Mouse (Mus musculus): ENCODE measurements at regions not wholly inside any gene's neighbourhood (a gene's known extent, or its start where the extent isn't known, plus 50 kb on each side); places are given as distances from the start of the nearest gene placed in this dataset.

DNA sequence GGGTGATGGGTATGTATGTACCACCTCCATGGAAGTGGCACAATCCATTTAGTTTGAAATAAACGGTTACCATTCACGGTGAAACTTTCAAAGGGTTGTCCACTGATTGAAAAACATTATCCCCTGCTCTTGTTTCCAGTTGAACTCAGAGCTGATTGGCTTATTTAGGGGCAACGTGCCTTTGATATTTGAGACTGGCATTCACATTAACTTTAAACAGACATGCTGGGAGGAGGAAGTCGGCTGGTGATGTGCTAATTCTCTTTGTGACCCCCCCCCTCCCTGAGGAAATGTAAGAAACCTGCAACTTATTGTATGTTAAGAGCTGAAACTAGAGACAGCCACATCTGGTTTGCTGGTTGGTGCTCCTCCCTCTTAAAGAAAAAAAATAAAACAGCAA lies 219.7 kb upstream of the Lrtm1 start:
- no peaks in the 10 kb centered on the region for H3K4me1 ChIP-seq (ENCODE audit: control insufficient read depth, insufficient read depth, low read length)
- H3K36me3 ChIP-seq (ENCODE audit: control insufficient read depth, insufficient read depth, low read length), result no peaks in the 10 kb centered on the region
- TF ChIP-seq CTCF (conservative IDR thresholded peaks at IDR 0.05; ENCODE audit: insufficient read depth, insufficient read length, low read depth, low read length) (no peak), POLR2A (IDR thresholded peaks at IDR 0.05; ENCODE audit: low read depth, low read length) (no peak)
- H3K27ac ChIP-seq (ENCODE audit: insufficient read depth, low read depth, low read length), result no peak overlapping the region
- H3K4me3 ChIP-seq (ENCODE audit: insufficient read depth, low read depth, low read length), result no peak overlapping the region
- no peak for DNase-seq
- WGBS, result 4% methylated on average over 4 of the region's 4 CpGs
- H3K27me3 ChIP-seq (replicated peaks; ENCODE audit: control insufficient read depth, insufficient read depth, low read length), result no peaks in the 10 kb centered on the region

DNA sequence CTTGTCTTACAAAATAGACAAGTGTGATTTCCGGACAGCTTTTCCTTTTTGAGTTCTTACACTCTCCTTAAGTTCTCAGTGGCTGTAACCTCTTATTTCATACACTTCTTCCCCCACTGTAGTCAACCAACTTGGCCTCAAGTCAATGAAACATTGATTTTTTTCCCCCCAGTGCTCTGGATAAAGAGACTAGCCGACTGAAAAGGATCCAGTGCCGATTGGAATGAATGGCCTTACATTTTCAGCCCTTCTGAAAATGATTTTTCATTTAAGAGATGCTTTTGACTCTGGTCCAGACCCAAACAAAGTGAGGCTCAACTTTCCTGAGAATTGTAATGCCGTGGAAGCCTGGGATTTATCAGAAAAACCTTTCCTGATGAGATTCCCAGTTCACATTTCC lies 216.3 kb upstream of the Lrtm1 start:
- WGBS, result 70% methylated on average over 4 of the region's 4 CpGs
- H3K27me3 ChIP-seq (replicated peaks; ENCODE audit: control insufficient read depth, insufficient read depth, low read length), result no peaks in the 10 kb centered on the region
- H3K27ac ChIP-seq (ENCODE audit: insufficient read depth, low read depth, low read length), result no peak overlapping the region
- no peak for TF ChIP-seq CTCF (conservative IDR thresholded peaks at IDR 0.05; ENCODE audit: insufficient read depth, insufficient read length, low read depth, low read length)
- no peak for TF ChIP-seq POLR2A (IDR thresholded peaks at IDR 0.05; ENCODE audit: low read depth, low read length)
- no peaks in the 10 kb centered on the region for H3K4me1 ChIP-seq (ENCODE audit: control insufficient read depth, insufficient read depth, low read length)
- H3K4me3 ChIP-seq (ENCODE audit: insufficient read depth, low read depth, low read length), result no peak overlapping the region
- DNase-seq, result no peak
- H3K36me3 ChIP-seq (ENCODE audit: control insufficient read depth, insufficient read depth, low read length), result no peaks in the 10 kb centered on the region

DNA sequence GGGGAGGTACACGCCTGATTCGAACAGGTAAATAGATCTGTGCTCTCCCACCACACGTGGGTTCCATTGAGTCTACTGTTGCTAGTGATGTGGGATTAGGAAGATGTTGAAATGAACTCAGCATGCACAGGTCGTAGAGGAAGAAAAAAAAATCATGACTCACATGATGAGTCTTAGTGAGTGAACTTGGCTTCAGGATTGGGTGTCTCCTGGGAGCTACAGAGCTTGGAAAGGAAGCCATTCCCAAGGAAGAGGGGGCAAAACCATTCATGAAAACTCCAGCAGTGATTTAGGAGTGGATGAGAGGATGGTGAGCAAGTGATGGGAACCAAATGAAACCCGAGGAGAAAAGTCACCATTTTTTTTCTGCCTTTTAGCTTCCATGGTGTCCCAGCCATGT lies 215.9 kb upstream of the Lrtm1 start:
- no peak for DNase-seq
- TF ChIP-seq CTCF (conservative IDR thresholded peaks at IDR 0.05; ENCODE audit: insufficient read depth, insufficient read length, low read depth, low read length) (no peak), POLR2A (IDR thresholded peaks at IDR 0.05; ENCODE audit: low read depth, low read length) (no peak)
- Histone ChIP-seq H3K4me1 (ENCODE audit: control insufficient read depth, insufficient read depth, low read length) (no peaks in the 10 kb centered on the region), H3K27me3 (replicated peaks; ENCODE audit: control insufficient read depth, insufficient read depth, low read length) (no peaks in the 10 kb centered on the region), H3K27ac (ENCODE audit: insufficient read depth, low read depth, low read length) (no peak overlapping the region), H3K36me3 (ENCODE audit: control insufficient read depth, insufficient read depth, low read length) (no peaks in the 10 kb centered on the region), H3K4me3 (ENCODE audit: insufficient read depth, low read depth, low read length) (no peak overlapping the region)
- WGBS, result 85% methylated on average over 5 of the region's 5 CpGs

DNA sequence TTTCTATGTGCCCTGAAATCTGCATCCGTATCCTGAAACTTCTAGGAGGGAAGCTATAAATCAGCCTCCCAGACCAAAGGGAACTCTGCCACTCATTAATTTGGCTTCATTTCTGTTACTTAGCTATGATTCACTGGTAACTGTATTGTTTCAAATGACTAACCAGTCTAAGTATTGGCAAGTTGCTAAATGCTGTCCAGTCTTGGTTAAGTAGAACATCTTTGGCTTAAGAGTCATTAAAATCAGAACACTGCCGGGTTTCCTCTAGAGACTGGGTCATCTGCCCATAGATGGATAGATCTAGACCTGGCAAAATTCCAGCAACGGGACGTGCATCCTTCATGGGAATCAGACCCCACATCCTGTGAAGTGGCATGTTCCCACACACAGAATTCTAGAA lies 209.9 kb upstream of the Lrtm1 start:
- Histone ChIP-seq H3K36me3 (ENCODE audit: control insufficient read depth, insufficient read depth, low read length) (no peaks in the 10 kb centered on the region), H3K4me1 (ENCODE audit: control insufficient read depth, insufficient read depth, low read length) (no peaks in the 10 kb centered on the region), H3K27me3 (replicated peaks; ENCODE audit: control insufficient read depth, insufficient read depth, low read length) (no peaks in the 10 kb centered on the region), H3K27ac (ENCODE audit: insufficient read depth, low read depth, low read length) (no peak overlapping the region), H3K4me3 (ENCODE audit: insufficient read depth, low read depth, low read length) (no peak overlapping the region)
- 45% methylated on average over 4 of the region's 4 CpGs for WGBS
- TF ChIP-seq CTCF (conservative IDR thresholded peaks at IDR 0.05; ENCODE audit: insufficient read depth, insufficient read length, low read depth, low read length), result no peak
- no peak for TF ChIP-seq POLR2A (IDR thresholded peaks at IDR 0.05; ENCODE audit: low read depth, low read length)
- DNase-seq, result no peak

DNA sequence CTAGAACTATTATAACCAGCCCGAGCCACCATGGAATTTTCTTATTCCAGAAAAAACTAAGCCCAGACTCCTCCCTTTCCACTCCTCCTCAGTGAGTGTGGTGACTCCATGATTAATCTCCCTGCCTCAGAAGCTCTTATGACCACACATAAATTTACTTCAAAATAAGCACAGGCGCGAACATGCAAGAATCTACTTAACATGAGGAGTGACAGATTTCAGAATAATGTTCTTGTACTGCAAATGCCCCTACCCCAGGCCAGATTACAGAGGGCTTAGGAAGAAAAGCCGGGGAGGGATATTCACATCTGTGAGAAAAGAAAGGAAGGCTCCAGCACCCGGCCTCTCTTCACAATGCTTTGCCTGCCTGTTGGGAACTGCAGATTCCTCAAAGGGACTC lies 208.7 kb upstream of the Lrtm1 start:
- TF ChIP-seq POLR2A (IDR thresholded peaks at IDR 0.05; ENCODE audit: low read depth, low read length), result no peak
- no peak for TF ChIP-seq CTCF (conservative IDR thresholded peaks at IDR 0.05; ENCODE audit: insufficient read depth, insufficient read length, low read depth, low read length)
- 55% methylated on average over 5 of the region's 5 CpGs for WGBS
- no peak for DNase-seq
- Histone ChIP-seq H3K36me3 (ENCODE audit: control insufficient read depth, insufficient read depth, low read length) (no peaks in the 10 kb centered on the region), H3K4me1 (ENCODE audit: control insufficient read depth, insufficient read depth, low read length) (no peaks in the 10 kb centered on the region), H3K4me3 (ENCODE audit: insufficient read depth, low read depth, low read length) (no peak overlapping the region), H3K27ac (ENCODE audit: insufficient read depth, low read depth, low read length) (no peak overlapping the region), H3K27me3 (replicated peaks; ENCODE audit: control insufficient read depth, insufficient read depth, low read length) (no peaks in the 10 kb centered on the region)

DNA sequence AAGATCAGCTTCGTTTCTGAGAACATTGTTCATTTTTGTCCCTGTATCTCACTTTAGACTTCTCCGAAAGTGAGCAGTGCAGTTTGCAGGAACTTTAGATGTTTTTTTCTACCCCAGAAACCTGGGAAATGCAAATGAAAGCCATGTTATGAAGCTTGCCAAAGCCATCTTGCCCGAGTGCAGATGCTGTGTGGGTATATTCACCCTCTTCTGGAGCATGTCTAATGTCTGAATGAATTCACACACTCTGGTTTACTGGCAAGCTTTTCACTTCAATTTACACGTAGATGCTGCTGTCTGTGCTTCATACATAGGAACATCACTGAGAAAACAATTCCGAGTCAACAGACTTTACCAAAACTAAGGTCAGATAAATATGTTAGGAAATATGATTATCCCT lies 197.0 kb upstream of the Lrtm1 start:
- Histone ChIP-seq H3K27me3 (replicated peaks; ENCODE audit: control insufficient read depth, insufficient read depth, low read length) (no peaks in the 10 kb centered on the region), H3K4me1 (ENCODE audit: control insufficient read depth, insufficient read depth, low read length) (no peaks in the 10 kb centered on the region), H3K4me3 (ENCODE audit: insufficient read depth, low read depth, low read length) (no peak overlapping the region), H3K36me3 (ENCODE audit: control insufficient read depth, insufficient read depth, low read length) (no peaks in the 10 kb centered on the region), H3K27ac (ENCODE audit: insufficient read depth, low read depth, low read length) (no peak overlapping the region)
- WGBS, result 81% methylated on average over 5 of the region's 5 CpGs
- DNase-seq, result no peak
- TF ChIP-seq CTCF (conservative IDR thresholded peaks at IDR 0.05; ENCODE audit: insufficient read depth, insufficient read length, low read depth, low read length) (no peak), POLR2A (IDR thresholded peaks at IDR 0.05; ENCODE audit: low read depth, low read length) (no peak)

DNA sequence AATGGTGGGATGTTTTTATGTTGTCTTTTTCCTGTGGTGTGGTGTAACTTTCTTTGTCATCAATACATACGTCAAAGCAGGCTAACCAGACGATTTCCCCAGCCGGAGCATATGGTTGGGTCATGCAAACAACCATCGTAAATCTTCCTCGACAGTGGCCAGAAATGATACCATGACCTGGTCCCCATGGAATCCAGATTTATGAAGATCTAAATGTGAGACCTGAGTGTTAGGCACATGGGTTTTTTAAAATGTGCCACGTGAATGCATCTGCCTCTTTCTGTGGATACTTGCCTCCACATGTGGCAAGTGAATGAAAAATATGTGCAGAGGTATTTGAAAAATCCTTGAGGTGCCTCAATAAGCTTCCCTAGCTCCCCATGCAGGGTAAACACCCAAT lies 190.8 kb upstream of the Lrtm1 start:
- Histone ChIP-seq H3K4me1 (ENCODE audit: control insufficient read depth, insufficient read depth, low read length) (no peaks in the 10 kb centered on the region), H3K27me3 (replicated peaks; ENCODE audit: control insufficient read depth, insufficient read depth, low read length) (no peaks in the 10 kb centered on the region), H3K4me3 (ENCODE audit: insufficient read depth, low read depth, low read length) (no peak overlapping the region), H3K27ac (ENCODE audit: insufficient read depth, low read depth, low read length) (no peak overlapping the region), H3K36me3 (ENCODE audit: control insufficient read depth, insufficient read depth, low read length) (no peaks in the 10 kb centered on the region)
- WGBS, result 34% methylated on average over 6 of the region's 6 CpGs
- TF ChIP-seq CTCF (conservative IDR thresholded peaks at IDR 0.05; ENCODE audit: insufficient read depth, insufficient read length, low read depth, low read length), result no peak
- no peak for TF ChIP-seq POLR2A (IDR thresholded peaks at IDR 0.05; ENCODE audit: low read depth, low read length)
- DNase-seq, result no peak

DNA sequence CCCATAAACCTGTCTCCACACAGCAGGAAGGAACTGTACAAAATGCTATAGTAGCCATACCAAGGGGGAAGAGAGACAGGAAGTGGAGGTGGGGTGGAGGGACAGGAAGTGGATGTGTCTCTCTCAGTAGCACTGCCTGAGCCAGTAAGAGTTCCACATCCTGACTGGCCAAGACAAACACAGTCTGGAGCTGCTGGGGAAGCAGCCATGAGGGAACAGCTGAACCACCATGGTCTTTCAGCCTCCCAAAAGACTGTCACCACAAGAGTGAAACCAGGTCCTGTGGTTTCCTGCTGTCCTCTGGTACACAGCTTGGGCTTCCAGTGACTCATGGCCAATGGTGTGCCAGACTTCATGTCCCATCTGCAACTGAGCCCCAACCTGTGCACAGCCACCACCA lies 180.9 kb upstream of the Lrtm1 start:
- Histone ChIP-seq H3K4me1 (ENCODE audit: control insufficient read depth, insufficient read depth, low read length) (no peaks in the 10 kb centered on the region), H3K27ac (ENCODE audit: insufficient read depth, low read depth, low read length) (no peak overlapping the region), H3K4me3 (ENCODE audit: insufficient read depth, low read depth, low read length) (no peak overlapping the region), H3K27me3 (replicated peaks; ENCODE audit: control insufficient read depth, insufficient read depth, low read length) (no peaks in the 10 kb centered on the region), H3K36me3 (ENCODE audit: control insufficient read depth, insufficient read depth, low read length) (no peaks in the 10 kb centered on the region)
- TF ChIP-seq CTCF (conservative IDR thresholded peaks at IDR 0.05; ENCODE audit: insufficient read depth, insufficient read length, low read depth, low read length) (no peak), POLR2A (IDR thresholded peaks at IDR 0.05; ENCODE audit: low read depth, low read length) (no peak)
- no peak for DNase-seq

All from kidney, adult 2 months (tissue).